In the genomic region with DNA sequence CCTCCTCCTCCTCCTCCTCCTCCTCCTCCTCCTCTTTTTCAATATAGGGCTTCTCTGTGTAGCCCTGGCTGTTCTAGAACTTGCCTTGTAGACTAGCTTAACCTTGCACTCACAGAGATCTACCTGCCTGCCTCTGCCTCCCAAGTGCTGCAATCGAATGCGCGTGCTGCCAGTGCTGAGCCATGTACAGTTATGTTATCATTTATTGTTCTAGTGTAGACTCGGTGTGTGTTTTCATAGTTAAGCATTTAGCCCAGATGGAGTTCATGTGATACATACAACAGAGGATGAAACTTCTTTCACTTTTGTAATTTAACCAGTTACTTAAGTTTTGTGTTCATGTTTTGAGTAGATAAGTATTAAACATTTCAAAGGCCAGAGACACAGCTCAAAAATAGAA, we compare ENCODE assay signal across 30 mouse cellular contexts. TPM values are rescaled to one million over a fixed set of nuclear protein-coding genes. Genes with fewer than 3 reads are reported as not detected.
DNase-seq lines count a peak whose midpoint lies in the region; ATAC-seq and TF ChIP-seq lines count a peak whose summit lies in the region.
"Had no signal": no experiment of that assay in that cellular context is flagged by ENCODE, and none has a peak within 500 bp of the region (broad histone marks: within the 10 kb centered on the region; RNA-seq: fewer than 3 reads in every experiment).

No protein-coding gene starts in this region.

- H3K9me3 ChIP-seq in kidney, postnatal 0 days (replicated peaks; ENCODE audit: low read length) = no peaks in the 10 kb centered on the region
- no peaks in the 10 kb centered on the region for H3K9me3 ChIP-seq in kidney, embryonic 15.5 days (replicated peaks)
- no peaks in the 10 kb centered on the region for H3K9me3 ChIP-seq in liver, embryonic 15.5 days (replicated peaks)
- H3K9me3 ChIP-seq: forebrain, embryonic 12.5 days; G1E; hindbrain, embryonic 12.5 days; limb, embryonic 10.5 days; limb, embryonic 15.5 days had no signal

- H3K4me3 ChIP-seq in kidney, postnatal 0 days (replicated peaks; ENCODE audit: low read depth, low read length) = no peak overlapping the region
- H3K4me3 ChIP-seq in kidney, embryonic 15.5 days (replicated peaks) = no peak overlapping the region
- H3K4me3 ChIP-seq in liver, embryonic 15.5 days (replicated peaks) = no peak overlapping the region
- H3K4me3 ChIP-seq: erythroblast, embryonic 14.5 days; forebrain, embryonic 12.5 days; hindbrain, embryonic 12.5 days; limb, embryonic 10.5 days; limb, embryonic 15.5 days had no signal

- H3K27ac ChIP-seq in kidney, postnatal 0 days = peak overlapping the region; percentile 47; the same call in 1 of the 2 replicates
- no peak overlapping the region for H3K27ac ChIP-seq in kidney, embryonic 15.5 days
- no peak overlapping the region for H3K27ac ChIP-seq in liver, embryonic 15.5 days (replicated peaks)
- H3K27ac ChIP-seq: forebrain, embryonic 12.5 days; hindbrain, embryonic 12.5 days; hindbrain, postnatal 0 days; limb, embryonic 10.5 days; limb, embryonic 15.5 days had no signal

- no peaks in the 10 kb centered on the region for H3K36me3 ChIP-seq in kidney, postnatal 0 days (ENCODE audit: insufficient read depth, low read length)
- H3K36me3 ChIP-seq in kidney, embryonic 15.5 days = no peaks in the 10 kb centered on the region
- no peaks in the 10 kb centered on the region for H3K36me3 ChIP-seq in liver, embryonic 15.5 days (replicated peaks)
- H3K36me3 ChIP-seq: forebrain, embryonic 12.5 days; G1E; hindbrain, embryonic 12.5 days; limb, embryonic 10.5 days; limb, embryonic 15.5 days had no signal

- ATAC-seq in kidney, postnatal 0 days (replicated peaks; ENCODE audit: low FRiP score, low read depth) = no peak
- ATAC-seq in kidney, embryonic 15.5 days (replicated peaks; ENCODE audit: low FRiP score) = no peak
- 0 out of 2 replicates have a peak, but pooled peaks have one; percentile 53 for ATAC-seq in erythroid progenitor cell, adult 5-6 weeks (replicated peaks; ENCODE audit: low FRiP score, poor library complexity, severe bottlenecking)
- ATAC-seq in liver, embryonic 15.5 days (ENCODE audit: insufficient read depth) = peak; percentile 68
- ATAC-seq: forebrain, postnatal 0 days; hindbrain, postnatal 0 days; intestine, embryonic 16.5 days; midbrain, embryonic 16.5 days had no signal

- no peak overlapping the region for H3K4me2 ChIP-seq in kidney, postnatal 0 days (ENCODE audit: low read length)
- no peak overlapping the region for H3K4me2 ChIP-seq in kidney, embryonic 15.5 days
- H3K4me2 ChIP-seq in liver, embryonic 15.5 days = no peak overlapping the region
- H3K4me2 ChIP-seq: forebrain, embryonic 12.5 days; heart, embryonic 11.5 days; hindbrain, embryonic 12.5 days; limb, embryonic 15.5 days had no signal

- H3K9ac ChIP-seq in kidney, postnatal 0 days (ENCODE audit: low read depth, low read length) = no peak overlapping the region
- H3K9ac ChIP-seq in kidney, embryonic 15.5 days = no peak overlapping the region
- no peak overlapping the region for H3K9ac ChIP-seq in liver, embryonic 15.5 days
- H3K9ac ChIP-seq: forebrain, embryonic 12.5 days; forebrain, postnatal 0 days; hindbrain, embryonic 12.5 days; limb, embryonic 15.5 days had no signal

- WGBS in kidney, postnatal 0 days = 89% methylated on average over 4 of the region's 4 CpGs
- 94% methylated on average over 4 of the region's 4 CpGs for WGBS in kidney, embryonic 15.5 days
- 32% methylated on average over 4 of the region's 4 CpGs for WGBS in liver, embryonic 15.5 days (ENCODE audit: insufficient replicate concordance)

- H3K27me3 ChIP-seq in kidney, postnatal 0 days (ENCODE audit: insufficient read depth, low read length) = no peaks in the 10 kb centered on the region
- no peaks in the 10 kb centered on the region for H3K27me3 ChIP-seq in kidney, embryonic 15.5 days
- no peaks in the 10 kb centered on the region for H3K27me3 ChIP-seq in liver, embryonic 15.5 days
- H3K27me3 ChIP-seq: forebrain, embryonic 12.5 days; hindbrain, embryonic 12.5 days; limb, embryonic 15.5 days had no signal

- no peak for DNase-seq in kidney, postnatal 0 days (ENCODE audit: low spot score)
- DNase-seq in lung, adult 18-20 months = no peak
- no peak for DNase-seq in layer of hippocampus, postnatal 10 days (ENCODE audit: low spot score in 2 of 2)
- DNase-seq in right cerebral cortex, postnatal 4 days = no peak
- DNase-seq: adrenal gland, postnatal 14 days; cerebellum, adult 11-12 months; cerebellum, adult 9-11 months; forebrain, postnatal 0 days; gastrocnemius, postnatal 10 days; heart, adult 11 months; heart, postnatal 36 days; layer of hippocampus, postnatal 36 days; lung, postnatal 36 days; right cerebral cortex, postnatal 25 days; spleen, adult 18-20 months; thymus, adult 18-20 months; thymus, postnatal 25 days had no signal

- 0 out of 2 replicates have a peak, but pooled peaks cover 3% of the 10 kb centered on the region for H3K4me1 ChIP-seq in kidney, postnatal 0 days (replicated peaks; ENCODE audit: insufficient read depth, low read length)
- no peaks in the 10 kb centered on the region for H3K4me1 ChIP-seq in kidney, embryonic 15.5 days
- peaks cover 11% of the 10 kb centered on the region; the same call in 1 of the 2 replicates for H3K4me1 ChIP-seq in liver, embryonic 15.5 days (replicated peaks)
- H3K4me1 ChIP-seq: hindbrain, embryonic 12.5 days; limb, embryonic 10.5 days; limb, embryonic 15.5 days had no signal

- no peak for TF ChIP-seq CTCF in kidney, postnatal 0 days (IDR thresholded peaks at IDR 0.05; ENCODE audit: low read depth)

RNA-seq across cellular contexts. Expression of gene Rfk, which starts 8.8 kb away (rescaled TPM):
- polyA plus RNA-seq in kidney, postnatal 0 days (2015; fragmentation: Nextera tagmentation; extraction: Ambion mirVana) = 97.5 and 103 TPM in 2 replicates
- 76.8 and 85.6 TPM in 2 replicates for polyA plus RNA-seq in kidney, embryonic 15.5 days (2015; fragmentation: Nextera tagmentation; extraction: Ambion mirVana)
- total RNA-seq in erythroid progenitor cell, adult 5-6 weeks (2015; ENCODE audit: low replicate concordance) = 32.3 and 39.6 TPM in 2 replicates
- total RNA-seq in erythroid progenitor cell, adult 5-6 weeks (2017; ENCODE audit: low replicate concordance) = 18.0 and 18.3 TPM in 2 replicates
- polyA plus RNA-seq in liver, embryonic 15.5 days (2015; fragmentation: Nextera tagmentation; extraction: Ambion mirVana) = 55.3 and 58.4 TPM in 2 replicates
- 10 to 100 TPM; 50.7 to 57.1 TPM for total RNA-seq in layer of hippocampus, postnatal 10 days (2021)

RNA-seq across cellular contexts. Expression of gene Gcnt1, which starts 12.4 kb away (rescaled TPM):
- polyA plus RNA-seq in kidney, postnatal 0 days (2015; fragmentation: Nextera tagmentation; extraction: Ambion mirVana) = 62.8 and 69.8 TPM in 2 replicates
- polyA plus RNA-seq in kidney, embryonic 15.5 days (2015; fragmentation: Nextera tagmentation; extraction: Ambion mirVana) = 27.6 and 29.6 TPM in 2 replicates
- total RNA-seq in erythroid progenitor cell, adult 5-6 weeks (2015; ENCODE audit: low replicate concordance) = 132 TPM in 2 replicates
- 137 and 158 TPM in 2 replicates for total RNA-seq in erythroid progenitor cell, adult 5-6 weeks (2017; ENCODE audit: low replicate concordance)
- 18.5 and 19.0 TPM in 2 replicates for polyA plus RNA-seq in liver, embryonic 15.5 days (2015; fragmentation: Nextera tagmentation; extraction: Ambion mirVana)
- 1 to 10 TPM; 1.8 to 2.2 TPM for total RNA-seq in layer of hippocampus, postnatal 10 days (2021)

Comparison
In these comparisons a context has a peak if more than half of its experiments do, and no peak if none do; other contexts are left out.
1. ATAC-seq: peak in erythroid progenitor cell, adult 5-6 weeks (single experiment) and liver, embryonic 15.5 days (single experiment); none in kidney, postnatal 0 days (single experiment) and kidney, embryonic 15.5 days (single experiment).